Mouse (Mus musculus) spleen, adult 12 weeks (tissue): ENCODE measurements at regions not wholly inside any gene's neighbourhood (a gene's known extent, or its start where the extent isn't known, plus 50 kb on each side); places are given as distances from the start of the nearest gene placed in this dataset.
A peak's percentile ranks its signal among the peaks of the same experiment; 100 is the strongest.

Experiments
- DNase-seq: peaks from one replicate; pipeline ENCODE4 v3.0.0; 2022; ENCODE audit warnings: low spot score

DNA sequence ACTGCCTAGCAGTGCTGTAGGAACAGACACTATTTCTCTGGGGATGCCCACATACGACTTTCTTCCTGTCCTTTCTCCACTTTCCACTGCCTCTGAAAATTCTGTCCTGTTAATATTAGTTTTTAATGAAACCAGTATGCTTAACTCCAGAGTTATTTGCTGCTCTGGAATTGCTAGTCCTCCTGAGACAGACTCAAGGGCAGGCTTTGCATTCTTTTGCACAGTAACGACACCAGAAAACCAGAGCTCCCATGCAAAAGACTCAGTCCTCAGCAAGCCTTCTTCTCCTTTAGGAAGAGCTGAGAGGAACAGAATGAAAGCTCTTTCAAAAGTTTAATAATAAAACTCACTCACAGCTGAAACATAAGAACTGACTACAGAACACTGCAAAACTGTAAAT lies 92.3 kb upstream of the Dab2 start:
- DNase-seq: no peak

GRCm38 (mm10) chr15:6209301-6209700 lies 90.3 kb upstream of the Dab2 start:
- no peak for DNase-seq

DNA sequence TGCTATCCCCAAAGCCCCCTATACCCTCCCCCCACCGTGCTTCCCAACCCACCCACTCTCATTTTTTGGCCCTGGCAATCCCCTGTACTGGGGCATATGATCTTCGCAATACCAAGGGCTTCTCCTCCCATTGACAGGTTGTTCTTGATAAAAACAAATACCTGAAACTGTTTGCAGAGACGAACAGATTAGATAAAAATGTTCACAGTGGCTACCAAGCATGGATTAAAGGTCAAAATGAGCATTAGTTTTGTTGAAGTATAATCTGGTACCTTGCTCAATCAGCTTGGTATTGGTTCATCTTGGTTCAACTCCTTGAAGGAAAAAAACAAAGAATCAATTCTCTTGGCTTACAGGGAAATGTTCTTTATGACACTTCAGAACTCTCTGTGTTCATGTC lies 81.5 kb upstream of the Dab2 start:
- no peak for DNase-seq

DNA sequence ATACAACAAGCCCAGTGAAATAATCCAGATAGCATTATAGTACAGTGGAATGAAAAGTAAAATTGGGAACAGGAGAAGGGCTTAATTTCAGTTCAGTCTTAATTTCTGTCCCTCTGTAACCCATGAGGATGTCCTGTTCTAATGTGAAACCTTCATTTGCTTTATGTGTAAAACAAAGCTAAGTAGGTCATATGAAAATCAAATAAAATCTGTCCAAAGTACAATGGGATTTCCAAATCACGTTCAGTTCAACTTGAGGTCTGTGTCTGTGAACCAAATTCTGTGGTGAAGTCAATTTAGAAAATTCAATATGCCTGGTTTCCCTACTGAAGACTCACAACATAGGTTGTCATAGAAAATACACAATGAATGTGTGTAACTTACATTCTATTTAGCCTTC lies 74.4 kb upstream of the Dab2 start:
- DNase-seq: no peak

DNA sequence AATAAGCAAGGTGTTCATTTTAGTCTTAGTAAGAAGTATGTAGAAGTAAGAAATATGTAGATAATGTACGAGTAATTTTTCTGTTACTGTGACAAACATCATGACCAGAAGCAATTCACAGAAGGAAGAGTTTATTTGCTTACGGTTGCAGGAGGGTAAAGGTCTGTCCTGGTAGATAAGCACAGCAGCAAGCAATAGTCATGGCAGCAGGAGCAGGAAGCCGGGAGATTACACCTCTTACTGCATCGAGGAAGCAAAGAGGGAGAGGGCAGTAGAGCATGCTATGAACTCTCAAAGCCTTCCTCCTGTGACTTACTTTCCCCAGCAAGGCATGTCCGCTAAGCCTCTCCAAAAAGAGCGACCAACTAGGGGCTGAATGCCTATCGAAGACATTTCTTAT lies 69.0 kb upstream of the Dab2 start:
- DNase-seq: no peak

GRCm38 (mm10) chr15:6231308-6232103 lies 68.1 kb upstream of the Dab2 start:
- peak; percentile 1 for DNase-seq

DNA sequence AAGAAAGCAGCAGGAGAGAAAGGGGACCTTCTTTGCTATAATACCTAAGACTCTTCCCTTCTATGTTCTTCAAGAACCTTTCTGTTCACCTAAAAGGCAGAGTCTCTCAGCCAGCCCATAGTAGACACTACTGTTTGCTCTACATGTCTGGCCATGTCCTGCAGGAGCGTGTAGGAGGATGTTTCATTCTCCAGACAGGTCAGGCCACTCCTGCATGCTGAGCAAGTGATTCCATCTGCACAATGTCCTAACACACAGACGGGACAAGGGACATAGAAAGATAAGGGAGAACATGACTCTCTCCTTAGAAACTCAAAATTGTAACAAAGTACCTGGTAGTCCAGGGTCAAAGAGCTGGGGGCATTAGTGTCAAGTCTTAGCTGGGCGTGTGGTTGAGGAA lies 66.0 kb upstream of the Dab2 start:
- DNase-seq: no peak

DNA sequence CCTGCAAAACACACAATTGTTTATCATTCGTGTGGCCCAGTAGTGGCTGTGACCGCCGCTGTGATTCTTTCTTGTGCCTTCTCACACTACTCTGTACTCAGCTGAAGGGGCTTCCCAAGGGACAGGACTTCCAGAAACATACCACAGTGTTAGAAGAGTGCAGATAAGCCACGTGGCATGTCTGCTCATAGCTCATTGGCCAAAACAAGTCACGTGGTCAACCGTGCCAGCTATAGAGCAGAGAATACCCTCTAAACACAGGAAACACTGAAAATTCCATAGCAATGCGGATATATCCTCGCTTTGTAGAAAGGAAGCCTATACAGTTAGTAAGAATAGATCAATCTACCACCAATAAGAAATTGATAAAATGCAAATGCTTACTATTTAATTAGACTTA lies 63.0 kb upstream of the Dab2 start:
- DNase-seq: no peak

- no peak for DNase-seq
These were observed 61.9 kb upstream of the Dab2 start for GRCm38 (mm10) chr15:6237726-6238125.

DNA sequence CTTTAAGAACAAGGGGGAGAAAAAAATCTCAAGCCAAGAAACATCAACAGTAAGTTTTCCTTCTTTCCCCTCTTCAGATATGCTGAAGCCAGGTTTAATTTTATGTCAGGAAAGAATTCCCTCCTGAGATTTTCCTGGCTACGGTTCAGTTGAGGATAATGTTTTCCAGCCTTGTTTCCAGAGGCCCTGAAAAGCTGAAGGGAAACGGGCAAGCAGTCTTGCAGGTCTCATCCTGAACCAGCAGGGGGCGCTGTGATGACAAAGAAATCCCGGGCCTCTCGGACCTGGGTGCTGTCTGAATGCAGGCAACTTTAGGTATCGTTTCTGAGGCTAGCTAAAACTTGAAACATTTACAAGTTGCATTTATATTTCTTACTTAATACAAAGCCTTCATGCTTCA lies 61.5 kb upstream of the Dab2 start:
- peak; percentile 16 for DNase-seq

GRCm38 (mm10) chr15:6238755-6239154 lies 60.8 kb upstream of the Dab2 start:
- DNase-seq: no peak

- no peak for DNase-seq
These were observed 57.5 kb upstream of the Dab2 start for GRCm38 (mm10) chr15:6242132-6242531.

- DNase-seq: no peak
These were observed 55.2 kb upstream of the Dab2 start for GRCm38 (mm10) chr15:6244401-6244800.

- no peak for DNase-seq
These were observed 53.4 kb upstream of the Dab2 start for GRCm38 (mm10) chr15:6245950-6246894.

DNA sequence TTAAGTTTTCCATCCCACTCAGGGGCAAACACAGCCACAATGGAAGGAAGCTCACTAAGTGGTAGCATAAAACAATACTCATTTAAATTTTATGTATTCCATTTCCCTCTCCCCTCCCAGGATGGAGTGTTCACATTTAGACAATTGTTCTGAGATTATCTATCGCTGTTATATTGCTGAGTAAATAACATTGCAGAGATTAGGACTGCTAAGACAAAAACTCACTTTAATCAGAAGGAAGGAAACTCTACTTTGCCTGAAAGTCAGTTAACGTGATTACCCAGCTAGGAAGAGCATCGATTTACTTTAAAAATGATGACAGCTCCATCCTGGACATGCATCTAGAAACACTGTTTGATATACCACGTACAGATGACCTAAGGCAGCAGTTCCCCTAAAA lies 51.1 kb upstream of the Dab2 start:
- DNase-seq: no peak
